Mouse (Mus musculus): ENCODE measurements at regions not wholly inside any gene's neighbourhood (a gene's known extent, or its start where the extent isn't known, plus 50 kb on each side); places are given as distances from the start of the nearest gene placed in this dataset.

GRCm38 (mm10) chr7:119089931-119090330 is 94.5 kb downstream of the Gpr139 start:
- Histone ChIP-seq H3K9me3 (ENCODE audit: control insufficient read depth, low read length) (no peaks in the 10 kb centered on the region), H3K4me3 (ENCODE audit: low read depth, low read length) (no peak overlapping the region), H3K4me2 (ENCODE audit: low read depth) (no peak overlapping the region), H3K9ac (ENCODE audit: low read length) (no peak overlapping the region), H3K27me3 (ENCODE audit: control insufficient read depth, insufficient read depth, low read length) (peaks cover 1% of the 10 kb centered on the region; the same call in 1 of the 2 replicates), H3K36me3 (ENCODE audit: control insufficient read depth, insufficient read depth, low read length) (no peaks in the 10 kb centered on the region), H3K27ac (ENCODE audit: low read depth, low read length) (no peak overlapping the region), H3K4me1 (ENCODE audit: control insufficient read depth, insufficient read depth, low read length) (no peaks in the 10 kb centered on the region)
- ATAC-seq (ENCODE audit: insufficient read depth, low FRiP score, low TSS enrichment) (no peak), DNase-seq (ENCODE audit: low spot score) (no peak)
- WGBS: 78% methylated on average over 2 of the region's 2 CpGs

GRCm38 (mm10) chr7:119088537-119088936 is 93.5 kb upstream of the Gprc5b start:
- Histone ChIP-seq H3K9ac (ENCODE audit: low read length) (no peak overlapping the region), H3K27ac (ENCODE audit: low read depth, low read length) (no peak overlapping the region), H3K4me3 (ENCODE audit: low read depth, low read length) (no peak overlapping the region), H3K4me2 (ENCODE audit: low read depth) (no peak overlapping the region), H3K4me1 (ENCODE audit: control insufficient read depth, insufficient read depth, low read length) (no peaks in the 10 kb centered on the region), H3K9me3 (ENCODE audit: control insufficient read depth, low read length) (no peaks in the 10 kb centered on the region), H3K36me3 (ENCODE audit: control insufficient read depth, insufficient read depth, low read length) (no peaks in the 10 kb centered on the region), H3K27me3 (ENCODE audit: control insufficient read depth, insufficient read depth, low read length) (peaks cover 3% of the 10 kb centered on the region; the same call in 1 of the 2 replicates)
- DNase-seq (ENCODE audit: low spot score): no peak
- 78% methylated on average over 2 of the region's 2 CpGs for WGBS
- ATAC-seq (ENCODE audit: insufficient read depth, low FRiP score, low TSS enrichment): no peak

DNA sequence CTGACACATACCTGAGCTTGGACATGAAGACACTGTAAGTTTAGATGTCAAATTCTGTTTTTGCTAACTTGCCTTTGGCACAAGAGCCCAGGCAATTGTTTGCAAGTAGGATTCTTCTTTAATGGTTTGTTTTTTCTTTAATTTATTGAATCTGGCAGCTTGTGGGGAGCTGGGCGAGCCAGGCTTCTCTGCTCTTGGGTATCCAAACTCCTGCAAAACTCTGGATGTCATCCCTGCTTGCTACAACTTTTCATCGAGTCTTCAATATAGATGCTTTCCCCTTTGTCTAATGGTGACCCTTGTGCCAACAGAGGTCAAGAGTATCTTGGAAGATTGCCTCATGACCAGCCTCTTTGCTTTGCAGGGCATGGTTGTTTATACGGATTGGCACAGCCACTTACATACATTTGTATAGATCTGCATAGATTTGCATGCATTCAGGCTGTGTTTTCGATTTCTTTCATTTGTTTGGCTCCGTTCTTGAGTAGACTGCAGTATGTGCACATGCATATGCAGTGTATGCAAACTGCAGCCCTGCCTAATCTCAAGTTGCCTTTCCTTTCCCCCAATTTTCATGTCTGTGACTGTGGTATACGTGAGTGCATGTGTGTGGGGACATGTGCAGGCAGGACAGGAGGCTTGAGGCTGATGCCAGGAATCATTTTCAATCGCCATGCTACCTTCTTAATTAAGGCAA is 92.9 kb upstream of the Gprc5b start:
- H3K4me1 ChIP-seq (ENCODE audit: control insufficient read depth, insufficient read depth, low read length): no peaks in the 10 kb centered on the region
- H3K9me3 ChIP-seq (ENCODE audit: control insufficient read depth, low read length): no peaks in the 10 kb centered on the region
- no peak for DNase-seq (ENCODE audit: low spot score)
- H3K4me3 ChIP-seq (ENCODE audit: low read depth, low read length): no peak overlapping the region
- WGBS: 66% methylated on average over 7 of the region's 7 CpGs
- no peaks in the 10 kb centered on the region for H3K36me3 ChIP-seq (ENCODE audit: control insufficient read depth, insufficient read depth, low read length)
- peaks cover 3% of the 10 kb centered on the region; the same call in 1 of the 2 replicates for H3K27me3 ChIP-seq (ENCODE audit: control insufficient read depth, insufficient read depth, low read length)
- no peak overlapping the region for H3K27ac ChIP-seq (ENCODE audit: low read depth, low read length)
- no peak for ATAC-seq (ENCODE audit: insufficient read depth, low FRiP score, low TSS enrichment)
- H3K9ac ChIP-seq (ENCODE audit: low read length): no peak overlapping the region
- H3K4me2 ChIP-seq (ENCODE audit: low read depth): no peak overlapping the region

- Histone ChIP-seq H3K9me3 (ENCODE audit: control insufficient read depth, low read length) (no peaks in the 10 kb centered on the region), H3K36me3 (ENCODE audit: control insufficient read depth, insufficient read depth, low read length) (no peaks in the 10 kb centered on the region), H3K9ac (ENCODE audit: low read length) (no peak overlapping the region), H3K4me1 (ENCODE audit: control insufficient read depth, insufficient read depth, low read length) (no peaks in the 10 kb centered on the region), H3K4me3 (ENCODE audit: low read depth, low read length) (no peak overlapping the region), H3K27ac (ENCODE audit: low read depth, low read length) (no peak overlapping the region), H3K4me2 (ENCODE audit: low read depth) (no peak overlapping the region), H3K27me3 (ENCODE audit: control insufficient read depth, insufficient read depth, low read length) (peaks cover 3% of the 10 kb centered on the region; the same call in 1 of the 2 replicates)
- DNase-seq (ENCODE audit: low spot score) (peak; percentile 16), ATAC-seq (ENCODE audit: insufficient read depth, low FRiP score, low TSS enrichment) (peak; percentile 87)
- WGBS: 48% methylated on average over 13 of the region's 13 CpGs
Measured at GRCm38 (mm10) chr7:119085696-119086451, 90.9 kb upstream of the Gprc5b start.

- Histone ChIP-seq H3K27me3 (ENCODE audit: control insufficient read depth, insufficient read depth, low read length) (no peaks in the 10 kb centered on the region), H3K4me1 (ENCODE audit: control insufficient read depth, insufficient read depth, low read length) (no peaks in the 10 kb centered on the region), H3K27ac (ENCODE audit: low read depth, low read length) (no peak overlapping the region), H3K4me3 (ENCODE audit: low read depth, low read length) (no peak overlapping the region), H3K36me3 (ENCODE audit: control insufficient read depth, insufficient read depth, low read length) (no peaks in the 10 kb centered on the region), H3K9me3 (ENCODE audit: control insufficient read depth, low read length) (no peaks in the 10 kb centered on the region), H3K9ac (ENCODE audit: low read length) (no peak overlapping the region), H3K4me2 (ENCODE audit: low read depth) (no peak overlapping the region)
- DNase-seq (ENCODE audit: low spot score) (peak; percentile 26), ATAC-seq (ENCODE audit: insufficient read depth, low FRiP score, low TSS enrichment) (no peak)
- 64% methylated on average over 12 of the region's 12 CpGs for WGBS
Measured at GRCm38 (mm10) chr7:119076712-119077619, 82.0 kb upstream of the Gprc5b start.

DNA sequence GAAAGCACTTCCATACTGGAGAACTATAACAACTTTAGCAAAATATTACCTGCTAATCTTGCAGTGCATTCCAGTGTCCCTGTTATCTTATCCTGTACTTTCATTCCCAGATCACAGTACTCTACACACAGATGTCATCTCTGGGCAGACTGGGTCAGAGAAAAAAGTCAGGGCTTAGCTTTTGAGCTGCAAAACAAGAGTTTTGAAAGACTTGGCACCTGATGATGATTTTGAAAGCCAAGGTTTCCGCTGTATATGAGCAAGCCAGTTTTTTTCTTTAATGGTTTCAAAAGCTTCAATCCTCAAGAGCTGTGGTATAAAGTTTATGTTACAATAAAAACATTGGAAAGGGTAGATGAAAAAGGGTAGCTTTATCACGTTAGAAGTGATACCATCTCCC is 71.0 kb upstream of the Gprc5b start:
- Histone ChIP-seq H3K27me3 (ENCODE audit: control insufficient read depth, insufficient read depth, low read length) (no peaks in the 10 kb centered on the region), H3K27ac (ENCODE audit: low read depth, low read length) (no peak overlapping the region), H3K36me3 (ENCODE audit: control insufficient read depth, insufficient read depth, low read length) (no peaks in the 10 kb centered on the region), H3K4me2 (ENCODE audit: low read depth) (no peak overlapping the region), H3K9ac (ENCODE audit: low read length) (no peak overlapping the region), H3K9me3 (ENCODE audit: control insufficient read depth, low read length) (no peaks in the 10 kb centered on the region), H3K4me3 (ENCODE audit: low read depth, low read length) (no peak overlapping the region), H3K4me1 (ENCODE audit: control insufficient read depth, insufficient read depth, low read length) (no peaks in the 10 kb centered on the region)
- DNase-seq (ENCODE audit: low spot score) (no peak), ATAC-seq (ENCODE audit: insufficient read depth, low FRiP score, low TSS enrichment) (no peak)
- 75% methylated on average over 2 of the region's 2 CpGs for WGBS
